In genomic region chr7:48750164-48750809, GRCm38 (mm10) we compare ENCODE assay signal across 8 mouse cellular contexts. TPM values are rescaled to one million over a fixed set of nuclear protein-coding genes. Genes with fewer than 3 reads are reported as not detected.
DNase-seq lines count a peak whose midpoint lies in the region; ATAC-seq lines count a peak whose summit lies in the region.

No protein-coding gene starts in this region.

- peak; percentile 86 for ATAC-seq in granulocyte monocyte progenitor cell, adult 5-6 weeks (replicated peaks; ENCODE audit: poor library complexity, severe bottlenecking)

- 67% methylated on average over 8 of the region's 8 CpGs for WGBS in limb, embryonic 10.5 days
- 67% methylated on average over 8 of the region's 8 CpGs for WGBS in midbrain, embryonic 10.5 days

- peak overlapping the region; percentile 53 for H3K4me3 ChIP-seq in limb, embryonic 10.5 days
- peak overlapping the region; percentile 56 for H3K4me3 ChIP-seq in midbrain, embryonic 10.5 days

- no peaks in the 10 kb centered on the region for H3K9me3 ChIP-seq in limb, embryonic 10.5 days (replicated peaks)
- no peaks in the 10 kb centered on the region for H3K9me3 ChIP-seq in midbrain, embryonic 10.5 days (replicated peaks)

- H3K36me3 ChIP-seq in limb, embryonic 10.5 days, result no peaks in the 10 kb centered on the region
- H3K36me3 ChIP-seq in midbrain, embryonic 10.5 days, result no peaks in the 10 kb centered on the region

- DNase-seq in heart, adult 11 months, result peak; percentile 85
- no peak for DNase-seq in heart, postnatal 14 days
- DNase-seq in MEL-GATA-1-ER (ENCODE audit: extremely low read depth, low read depth), result peak; percentile 43
- DNase-seq in limb, embryonic 10.5 days (ENCODE audit: low spot score), result no peak
- DNase-seq in midbrain, embryonic 10.5 days (ENCODE audit: low spot score), result no peak
- DNase-seq in T-cell, adult 2 months (ENCODE audit: low spot score), result no peak
- no peak for DNase-seq in spleen, adult 18-20 months

- no peak overlapping the region for H3K27ac ChIP-seq in limb, embryonic 10.5 days
- peak overlapping the region; percentile 78; the same call in 1 of the 2 replicates for H3K27ac ChIP-seq in midbrain, embryonic 10.5 days (replicated peaks)

- intact Hi-C loops in heart, postnatal 14 days (cut with DNase I), result loop anchor here (1.0 kb wide), 1 partner anchor 371 kb away; no protein-coding TSS in a partner anchor

- H3K4me1 ChIP-seq in limb, embryonic 10.5 days, result peaks cover 6% of the 10 kb centered on the region; the same call in 1 of the 2 replicates
- peaks cover 8% of the 10 kb centered on the region for H3K4me1 ChIP-seq in midbrain, embryonic 10.5 days

- no peaks in the 10 kb centered on the region for H3K27me3 ChIP-seq in limb, embryonic 10.5 days (ENCODE audit: low read depth, poor library complexity, severe bottlenecking)
- H3K27me3 ChIP-seq in midbrain, embryonic 10.5 days (ENCODE audit: low read depth, poor library complexity, severe bottlenecking), result peaks cover 9% of the 10 kb centered on the region; the same call in 1 of the 2 replicates

RNA-seq across cellular contexts. Expression of gene Zdhhc13, which starts 38.5 kb away (rescaled TPM):
- 10 to 100 TPM; 11.1 to 12.6 TPM for total RNA-seq in heart, postnatal 14 days (2021)
- total RNA-seq in granulocyte monocyte progenitor cell, adult 5-6 weeks (2014; fragmentation: Nextera tagmentation), result 35.8 and 37.4 TPM in 2 replicates
- total RNA-seq in granulocyte monocyte progenitor cell, adult 5-6 weeks (2017), result 50.2 and 54.2 TPM in 2 replicates
- polyA plus RNA-seq in limb, embryonic 10.5 days (2016; fragmentation: Nextera tagmentation; extraction: Ambion mirVana), result 27.0 and 31.1 TPM in 2 replicates
- 30.9 and 34.0 TPM in 2 replicates for polyA plus RNA-seq in midbrain, embryonic 10.5 days (2016; fragmentation: Nextera tagmentation; extraction: Ambion mirVana)

Comparison
In these comparisons a context has a peak if more than half of its experiments do, and no peak if none do; other contexts are left out.
1. DNase-seq: peak in heart, adult 11 months (single experiment) and MEL-GATA-1-ER (single experiment); none in heart, postnatal 14 days (0 of 2), limb, embryonic 10.5 days (single experiment), midbrain, embryonic 10.5 days (single experiment), T-cell, adult 2 months (single experiment) and spleen, adult 18-20 months (0 of 2).